Mouse (Mus musculus) 3134 (cell line): ENCODE measurements around the gene Parp4.

Source experiments
- DNase-seq: peaks from one replicate; pipeline ENCODE4 v3.0.0-alpha.2; 2011; ENCODE audit warnings: low spot score; ENCODE audit not compliant: insufficient read length; ENCODE audit errors: extremely low read depth

Parp4 gene

GRCm38 (mm10) chr14:56575416-56575815 lies at the start of gene Parp4, which contains the start of gene Cenpj:
Parp4 (plus strand) TSS chr14:56575619.
Cenpj (minus strand) TSS chr14:56575425.
- DNase-seq, result peak; percentile 91

- DNase-seq, result no peak
These were observed 44.6 kb upstream of the Parp4 start for GRCm38 (mm10) chr14:56530788-56531187.

- no peak for DNase-seq
These were observed 30.5 kb upstream of the Parp4 start for GRCm38 (mm10) chr14:56544946-56545345.

GRCm38 (mm10) chr14:56545491-56545890 lies 29.9 kb upstream of the Parp4 start:
- no peak for DNase-seq

GRCm38 (mm10) chr14:56550960-56551359 lies 24.5 kb upstream of the Parp4 start:
- DNase-seq, result no peak

- DNase-seq, result no peak
These were observed 22.5 kb upstream of the Parp4 start for GRCm38 (mm10) chr14:56552924-56553323.

GRCm38 (mm10) chr14:56553331-56553730 lies 22.1 kb upstream of the Parp4 start:
- no peak for DNase-seq

GRCm38 (mm10) chr14:56554716-56555115 lies 20.7 kb upstream of the Parp4 start:
- DNase-seq, result no peak

- DNase-seq, result no peak
These were observed 16.3 kb upstream of the Parp4 start for GRCm38 (mm10) chr14:56559134-56559533.

- DNase-seq, result no peak
These were observed 7.9 kb upstream of the Parp4 start for GRCm38 (mm10) chr14:56567476-56567875.

GRCm38 (mm10) chr14:56569041-56569440 lies 6.4 kb upstream of the Parp4 start:
- DNase-seq, result no peak

GRCm38 (mm10) chr14:56571310-56572093 lies 3.9 kb upstream of the Parp4 start:
- DNase-seq, result peak; percentile 96

GRCm38 (mm10) chr14:56572546-56572945 lies 2.9 kb upstream of the Parp4 start:
- DNase-seq, result no peak

GRCm38 (mm10) chr14:56575969-56576901 lies 816 bp downstream of the Parp4 start:
- no peak for DNase-seq

- DNase-seq, result no peak
These were observed 3.6 kb downstream of the Parp4 start for GRCm38 (mm10) chr14:56579011-56579410.

GRCm38 (mm10) chr14:56581117-56581516 lies 5.7 kb downstream of the Parp4 start:
- no peak for DNase-seq

GRCm38 (mm10) chr14:56582294-56582693 lies 6.9 kb downstream of the Parp4 start:
- no peak for DNase-seq

- no peak for DNase-seq
These were observed 16.8 kb downstream of the Parp4 start for GRCm38 (mm10) chr14:56592191-56592590.

- no peak for DNase-seq
These were observed 19.4 kb downstream of the Parp4 start for GRCm38 (mm10) chr14:56594811-56595210.

GRCm38 (mm10) chr14:56598759-56599158 lies 23.3 kb downstream of the Parp4 start:
- peak; percentile 5 for DNase-seq

- no peak for DNase-seq
These were observed 26.6 kb downstream of the Parp4 start for GRCm38 (mm10) chr14:56602069-56602468.
